Mouse (Mus musculus) small intestine, adult 2 months (tissue): Measurements from ENCODE around the gene Tnfrsf21.

Experiments used
- CTCF ChIP-seq: fragments of 200-500 bp; IDR thresholded peaks from 2 replicates; pipeline ENCODE4 v1.5.1; 2012; ENCODE audit warnings: low read depth, mild to moderate bottlenecking, control low read depth, inconsistent platforms, low read length, moderate library complexity, mixed read lengths; ENCODE audit not compliant: insufficient replicate concordance, insufficient read length; ENCODE audit errors: extremely low read depth
- POLR2A ChIP-seq: fragments of 200-500 bp; IDR thresholded peaks from 2 replicates; pipeline ENCODE4 v1.6.1; 2012; ENCODE audit warnings: low read depth, mild to moderate bottlenecking, control low read depth, inconsistent platforms, low read length, moderate library complexity

- TF ChIP-seq CTCF (no peak), POLR2A (no peak)
Observed at GRCm38 (mm10) chr17:43090948-43091724, 74.8 kb downstream of the Tnfrsf21 start.
